Mouse (Mus musculus) left cerebral cortex, postnatal 25 days (tissue): ENCODE data around the gene Inpp5b. TPM values are rescaled to one million over a fixed set of nuclear protein-coding genes. Genes with fewer than 3 reads are reported as not detected.

Experiments
- DNase-seq, 2 experiments: peaks; one replicate each; pipeline ENCODE4 v3.0.0; 2022; ENCODE audit warnings: low spot score in 2 of 2, mixed read lengths in 1 of 2
- intact Hi-C: fragments of 180-260 bp; cut with DNase I; formaldehyde crosslinking; loops from one replicate; pipeline ENCODE4 v1.15.1; 2025
- microRNA-seq, 2 experiments: library from miRNA; unstranded; fragments of <30 nt; microRNA quantifications; one replicate each; pipeline ENCODE4 v1.2.0; 2022
- total RNA-seq, 2 experiments: library from RNA; stranded (reverse); gene quantifications; 2 replicates each; pipeline ENCODE4 v1.2.3; 2021

Inpp5b gene
- total RNA-seq, 2 experiments from 2014 or later, result 35.3 to 36.4 TPM

GRCm38 (mm10) chr4:124850261-124850913 is 108.7 kb downstream of the Inpp5b start, which contains the start of gene Yrdc:
Yrdc (plus strand) TSS chr4:124850679.
- peak; percentile 95 for DNase-seq
- intact Hi-C loops, result loop anchor here (5.0 kb wide), 1 partner anchor 42 kb away; no protein-coding TSS in a partner anchor

Small RNA genes within 50 kb of the gene (microRNA-seq; reads per million reads assigned to microRNA genes)
- gene Gm24721 (0 reads per million in 2 experiments), gene Mir697 (0 reads per million in 2 experiments), gene Mir698 (1.0 to 2.2 reads per million in 2 experiments)

Other genes starting within 250 kb of the Inpp5b start
- gene 3100002H09Rik, start 131.0 kb upstream of the Inpp5b start, total RNA-seq, result 1 to 10 TPM in 1 of 2 experiments, under 1 TPM in 1; 0.44 to 1.1 TPM
- gene Pou3f1, start 85.0 kb upstream of the Inpp5b start, total RNA-seq, result 10 to 100 TPM; 18.2 to 18.3 TPM
- gene Utp11, start 48.2 kb upstream of the Inpp5b start, total RNA-seq, result 10 to 100 TPM; 13.8 to 17.9 TPM
- gene Fhl3, start 41.1 kb upstream of the Inpp5b start, total RNA-seq, result 1 to 10 TPM; 1.5 to 1.8 TPM
- gene Sf3a3, start 27.1 kb upstream of the Inpp5b start, total RNA-seq, result 10 to 100 TPM; 31.6 to 33.7 TPM
- 10 to 100 TPM; 25.2 to 29.7 TPM for gene Mtf1, start 60.3 kb downstream of the Inpp5b start, total RNA-seq
- gene Yrdc, start 108.8 kb downstream of the Inpp5b start, total RNA-seq, result 10 to 100 TPM; 30.6 to 34.9 TPM
- gene 1110065P20Rik, start 109.3 kb downstream of the Inpp5b start, total RNA-seq, result 10 to 100 TPM; 73.5 to 74.0 TPM
- 10 to 100 TPM; 49.2 to 51.7 TPM for gene Maneal, start 120.3 kb downstream of the Inpp5b start, total RNA-seq
- gene Epha10, start 139.0 kb downstream of the Inpp5b start, total RNA-seq, result 10 to 100 TPM; 46.6 to 49.7 TPM
- 10 to 100 TPM; 17.9 TPM for gene 9930104L06Rik, start 195.2 kb downstream of the Inpp5b start, total RNA-seq
- 1 to 10 TPM; 1.2 to 1.6 TPM for gene Cdca8, start 197.5 kb downstream of the Inpp5b start, total RNA-seq
- gene Rspo1, start 244.6 kb downstream of the Inpp5b start, total RNA-seq, result 10 to 100 TPM; 12.7 to 13.2 TPM